Mouse (Mus musculus) E14TG2a.4 (cell line): ENCODE measurements around the gene Snx25.
"Not testable (repeated sequence)": the region's sequence is repeated elsewhere in the genome, so short reads cannot be mapped to it uniquely, and the experiment has no call there.

Experiments used
- H3K27me3 ChIP-seq: 2 replicates; pipeline ENCODE4 v1.6.1; 2014; ENCODE audit warnings: low read length, control low read depth; ENCODE audit not compliant: insufficient read depth
- H3K36me3 ChIP-seq: 2 replicates; pipeline ENCODE4 v1.6.1; 2014; ENCODE audit warnings: low read length, control low read depth; ENCODE audit not compliant: insufficient read depth
- H3K4me1 ChIP-seq: replicated peaks from 2 replicates; pipeline ENCODE4 v1.6.1; 2014; ENCODE audit warnings: low read depth, low read length, control low read depth
- H3K4me3 ChIP-seq: replicated peaks from 2 replicates; pipeline ENCODE4 v1.5.1; 2014; ENCODE audit warnings: mild to moderate bottlenecking, low read length
- H3K9me3 ChIP-seq: 2 replicates; pipeline ENCODE4 v1.6.1; 2014; ENCODE audit warnings: low read length, control low read depth
- CTCF ChIP-seq: conservative IDR thresholded peaks from 2 replicates; pipeline ENCODE4 v1.5.1; 2014; ENCODE audit warnings: low read length
- NANOG ChIP-seq: IDR thresholded peaks from 2 replicates; pipeline ENCODE4 v1.6.1; 2014; ENCODE audit warnings: borderline replicate concordance, low read length, mixed read lengths
- POU5F1 ChIP-seq: IDR thresholded peaks from 2 replicates; pipeline ENCODE4 v1.6.1; 2014; ENCODE audit warnings: low read length, borderline replicate concordance

The Snx25 gene

DNA sequence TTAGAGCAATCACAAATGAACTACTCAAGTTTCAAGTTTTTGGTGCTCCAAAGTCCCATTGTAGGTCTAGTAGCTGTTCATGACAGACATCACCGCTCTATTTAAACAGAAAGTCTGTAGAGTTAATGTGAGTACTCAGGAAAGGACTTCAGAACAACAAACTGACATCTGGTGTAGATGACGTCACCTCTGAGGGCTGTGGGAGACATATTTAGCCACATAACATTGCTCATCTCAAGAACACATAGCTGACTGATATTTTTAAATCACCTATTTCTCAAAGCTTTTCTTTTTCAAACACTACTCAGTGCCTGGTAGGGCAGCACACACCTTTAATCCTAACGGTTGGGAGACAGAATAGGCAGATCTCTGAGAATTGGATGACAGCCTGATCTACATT is 34.8 kb downstream of the Snx25 start:
- Histone ChIP-seq H3K36me3 (peaks cover 7% of the 10 kb centered on the region; the same call in 1 of the 2 replicates), H3K9me3 (no peaks in the 10 kb centered on the region), H3K4me1 (no peaks in the 10 kb centered on the region), H3K27me3 (no peaks in the 10 kb centered on the region), H3K4me3 (no peak overlapping the region)
- TF ChIP-seq POU5F1 (no peak), NANOG (no peak), CTCF (no peak)

DNA sequence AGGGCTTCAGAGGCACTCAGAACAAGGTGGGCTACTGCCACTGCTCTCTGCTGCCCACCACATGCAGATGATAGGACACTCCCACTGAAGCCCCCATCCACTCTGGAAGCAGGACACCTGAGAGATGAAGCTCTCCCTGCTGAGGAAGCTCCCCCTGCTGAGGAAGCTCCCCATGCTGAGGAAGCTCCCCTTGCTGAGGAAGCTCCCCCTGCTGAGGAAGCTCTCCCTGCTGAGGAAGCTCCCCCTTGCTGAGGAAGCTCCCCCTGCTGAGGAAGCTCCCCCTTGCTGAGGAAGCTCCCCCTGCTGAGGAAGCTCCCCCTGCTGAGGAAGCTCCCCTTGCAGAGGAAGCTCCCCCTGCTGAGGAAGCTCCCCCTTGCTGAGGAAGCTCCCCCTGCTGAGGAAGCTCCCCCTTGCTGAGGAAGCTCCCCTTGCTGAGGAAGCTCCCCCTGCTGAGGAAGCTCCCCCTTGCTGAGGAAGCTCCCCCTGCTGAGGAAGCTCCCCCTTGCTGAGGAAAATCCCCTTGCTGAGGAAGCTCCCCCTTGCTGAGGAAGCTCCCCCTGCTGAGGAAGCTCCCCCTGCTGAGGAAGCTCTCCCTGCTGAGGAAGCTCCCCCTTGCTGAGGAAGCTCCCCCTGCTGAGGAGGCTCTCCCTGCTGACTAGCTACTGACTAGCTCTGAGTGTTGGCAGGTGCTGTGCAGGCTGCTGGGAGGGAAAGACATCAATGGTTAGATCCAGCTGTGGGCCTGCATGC is 38.4 kb downstream of the Snx25 start:
- not testable (repeated sequence) for H3K4me3 ChIP-seq, H3K27me3 ChIP-seq, H3K36me3 ChIP-seq, H3K9me3 ChIP-seq, H3K4me1 ChIP-seq

DNA sequence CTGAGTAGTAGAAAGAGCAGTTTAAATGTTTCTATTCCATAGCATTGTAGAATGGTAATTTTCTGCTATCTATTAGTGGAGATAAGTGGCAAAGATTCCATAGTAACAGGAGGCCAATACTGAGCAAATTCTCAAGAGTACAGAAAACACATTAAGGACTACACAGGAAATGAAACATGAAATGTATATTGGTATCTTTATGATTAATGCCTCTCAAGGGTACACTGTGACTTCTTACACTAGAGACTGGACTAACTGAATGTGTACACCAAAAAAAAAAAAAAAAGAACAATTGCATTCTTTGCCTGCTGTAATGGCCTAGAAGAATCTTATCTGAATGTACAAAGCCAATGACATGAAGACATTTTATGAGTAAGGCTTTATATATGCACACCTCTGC is 44.3 kb downstream of the Snx25 start:
- no peak for TF ChIP-seq NANOG
- no peak for TF ChIP-seq CTCF
- no peak for TF ChIP-seq POU5F1
- H3K4me3 ChIP-seq: no peak overlapping the region
- no peaks in the 10 kb centered on the region for H3K27me3 ChIP-seq
- no peaks in the 10 kb centered on the region for H3K36me3 ChIP-seq
- H3K4me1 ChIP-seq: no peaks in the 10 kb centered on the region
- H3K9me3 ChIP-seq: no peaks in the 10 kb centered on the region

DNA sequence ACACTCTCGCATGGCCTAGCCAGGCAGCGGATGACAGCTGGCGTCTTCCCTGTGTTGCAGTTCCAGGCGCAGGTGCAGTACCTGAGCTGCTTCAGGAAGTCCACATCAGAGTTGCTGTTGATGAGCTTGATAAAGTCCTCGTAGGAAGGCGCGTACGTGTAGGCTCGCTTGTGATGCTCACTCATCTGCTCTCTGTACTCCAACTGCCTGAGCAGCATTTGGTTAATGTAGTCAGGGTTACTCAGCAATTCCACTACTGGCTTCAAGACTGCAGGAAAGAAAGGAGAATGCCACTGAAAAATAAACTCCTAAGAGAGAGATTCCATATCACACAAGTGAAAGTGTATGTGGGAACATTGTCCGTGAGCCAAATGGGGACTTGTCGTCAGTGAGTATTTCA is 48.5 kb downstream of the Snx25 start:
- H3K36me3 ChIP-seq: no peaks in the 10 kb centered on the region
- no peak for TF ChIP-seq CTCF
- TF ChIP-seq NANOG: no peak
- no peak for TF ChIP-seq POU5F1

DNA sequence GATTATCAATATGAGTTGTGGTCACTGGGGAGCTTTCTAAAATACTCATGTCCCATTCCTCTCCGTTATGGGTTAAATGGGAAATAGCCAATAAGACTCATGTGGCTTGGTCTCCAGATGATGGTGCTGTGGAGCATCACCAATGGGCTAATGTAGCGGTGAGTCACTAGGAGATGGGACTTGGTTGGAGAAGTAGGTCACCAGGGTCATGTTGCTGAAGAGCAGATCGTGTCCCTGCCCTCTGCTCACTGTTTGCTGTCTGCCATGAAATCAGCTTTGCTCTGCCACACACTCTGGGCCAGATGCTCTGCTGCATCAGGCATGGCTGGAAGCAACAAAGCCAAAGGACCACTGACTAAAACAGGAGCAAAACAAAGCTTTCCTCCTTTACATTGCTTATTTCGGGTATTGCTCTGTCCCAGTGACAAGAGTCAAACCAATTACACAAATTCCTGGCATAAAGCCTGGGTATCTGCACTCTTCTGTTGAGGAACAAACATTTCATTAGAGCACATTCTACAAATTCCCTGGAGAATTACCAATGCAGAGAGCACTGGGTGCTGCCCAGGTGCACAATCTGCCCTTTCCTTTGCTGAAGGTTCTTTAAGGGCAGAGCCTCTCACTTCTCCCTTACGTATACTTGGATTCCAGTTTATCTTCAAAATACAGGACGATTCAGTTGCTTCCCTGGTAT is 59.1 kb downstream of the Snx25 start:
- Histone ChIP-seq H3K4me1 (no peaks in the 10 kb centered on the region), H3K36me3 (no peaks in the 10 kb centered on the region), H3K27me3 (no peaks in the 10 kb centered on the region), H3K9me3 (no peaks in the 10 kb centered on the region), H3K4me3 (no peak overlapping the region)
- TF ChIP-seq CTCF (no peak), POU5F1 (no peak), NANOG (no peak)

More for the DNA sequence above, 48.5 kb downstream of the Snx25 start:
- H3K4me1 ChIP-seq: no peaks in the 10 kb centered on the region
- H3K27me3 ChIP-seq: no peaks in the 10 kb centered on the region
- H3K9me3 ChIP-seq: peaks cover 22% of the 10 kb centered on the region
- H3K4me3 ChIP-seq: no peak overlapping the region

DNA sequence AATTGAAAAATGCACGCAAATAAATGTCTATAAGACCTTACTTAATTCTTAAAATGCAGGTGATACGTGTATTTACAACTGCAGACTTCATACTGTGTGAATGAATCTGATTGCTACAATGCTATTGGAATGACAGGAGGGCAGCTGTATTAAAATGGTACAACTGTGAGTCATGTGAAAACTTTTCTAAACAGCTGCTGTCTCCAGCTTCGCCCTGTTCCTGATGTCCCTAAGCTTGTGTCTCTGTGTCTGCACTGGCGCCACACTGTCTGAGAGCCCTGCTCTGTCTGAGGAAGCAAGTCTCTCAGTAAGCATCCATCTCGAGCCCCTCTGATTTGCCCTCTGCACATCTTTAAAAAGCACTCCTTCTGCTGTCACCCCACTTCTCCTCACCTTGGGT is 68.8 kb downstream of the Snx25 start:
- Histone ChIP-seq H3K4me3 (no peak overlapping the region), H3K4me1 (no peaks in the 10 kb centered on the region), H3K27me3 (no peaks in the 10 kb centered on the region), H3K9me3 (no peaks in the 10 kb centered on the region), H3K36me3 (no peaks in the 10 kb centered on the region)
- no peak for TF ChIP-seq POU5F1
- TF ChIP-seq CTCF: no peak
- no peak for TF ChIP-seq NANOG

DNA sequence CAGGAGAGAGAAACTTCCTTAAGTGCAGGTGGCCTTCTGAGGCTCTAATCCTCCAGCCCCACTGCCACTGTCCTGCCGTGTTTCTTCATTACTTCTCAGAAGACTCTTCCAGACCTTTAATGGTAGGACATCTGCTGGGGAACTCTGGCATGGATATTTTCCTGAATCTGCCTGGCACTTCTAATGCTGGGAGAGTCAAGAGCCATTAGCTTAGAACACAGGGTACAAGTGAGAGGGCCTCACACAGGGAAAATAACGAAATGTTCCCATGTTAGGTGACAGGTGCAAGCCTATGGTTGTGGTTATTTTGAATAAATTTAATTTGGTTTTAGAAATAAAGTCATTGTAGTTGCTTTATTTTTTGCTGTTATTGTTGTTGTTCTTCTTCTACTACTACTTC is 70.9 kb downstream of the Snx25 start:
- no peaks in the 10 kb centered on the region for H3K9me3 ChIP-seq
- TF ChIP-seq POU5F1: no peak
- TF ChIP-seq CTCF: no peak
- TF ChIP-seq NANOG: no peak
- no peak overlapping the region for H3K4me3 ChIP-seq
- no peaks in the 10 kb centered on the region for H3K27me3 ChIP-seq
- no peaks in the 10 kb centered on the region for H3K36me3 ChIP-seq
- H3K4me1 ChIP-seq: no peaks in the 10 kb centered on the region

DNA sequence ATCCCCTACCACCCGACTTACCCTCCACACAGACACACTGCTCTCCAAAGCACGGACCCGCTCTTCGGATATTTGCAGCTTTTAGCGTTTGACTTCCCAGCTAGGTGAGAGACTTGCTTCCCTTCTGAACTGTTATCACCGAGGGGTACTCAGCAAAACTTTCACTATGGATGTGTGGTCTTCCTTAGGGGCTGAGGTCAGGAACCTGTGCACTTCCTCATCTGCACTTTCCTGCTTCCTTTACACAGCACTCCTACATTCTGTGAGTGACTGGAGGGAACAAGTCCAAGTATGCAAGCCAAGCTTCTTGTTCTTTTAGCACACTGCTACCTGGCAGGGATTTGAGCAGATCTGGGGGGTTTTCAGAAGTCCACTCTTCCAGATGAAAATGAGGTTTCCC is 73.1 kb downstream of the Snx25 start:
- H3K4me3 ChIP-seq: no peak overlapping the region
- no peaks in the 10 kb centered on the region for H3K27me3 ChIP-seq
- no peaks in the 10 kb centered on the region for H3K9me3 ChIP-seq
- TF ChIP-seq CTCF (no peak), NANOG (no peak), POU5F1 (no peak)
- H3K4me1 ChIP-seq: no peaks in the 10 kb centered on the region
- no peaks in the 10 kb centered on the region for H3K36me3 ChIP-seq

DNA sequence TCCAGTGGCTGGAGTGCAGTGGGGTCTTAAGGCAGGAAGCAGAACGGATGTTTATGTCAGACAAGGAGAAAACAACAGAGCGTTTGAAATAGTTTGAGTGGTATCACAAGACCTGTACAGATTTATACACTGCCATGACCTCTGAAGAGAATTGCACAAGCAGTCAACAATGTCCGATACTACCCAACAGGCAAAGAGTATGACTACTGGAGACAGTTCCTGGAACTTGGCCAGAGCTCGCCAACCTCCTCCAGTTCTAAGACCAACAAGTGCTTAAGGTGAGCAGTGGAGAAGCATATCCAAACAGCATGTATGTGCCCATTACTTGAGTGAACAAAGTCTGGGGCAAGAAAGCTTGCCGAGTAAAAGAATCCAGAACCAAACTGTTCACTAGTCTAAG is 76.7 kb downstream of the Snx25 start:
- Histone ChIP-seq H3K4me3 (no peak overlapping the region), H3K4me1 (no peaks in the 10 kb centered on the region), H3K27me3 (no peaks in the 10 kb centered on the region), H3K36me3 (no peaks in the 10 kb centered on the region), H3K9me3 (no peaks in the 10 kb centered on the region)
- TF ChIP-seq NANOG: no peak
- TF ChIP-seq POU5F1: no peak
- no peak for TF ChIP-seq CTCF
